Mouse (Mus musculus) thymus, postnatal 0 days (tissue): ENCODE measurements around the gene Cirbp. TPM values are rescaled to one million over a fixed set of nuclear protein-coding genes. Genes with fewer than 3 reads are reported as not detected.

Experiments
- DNase-seq: peaks from one replicate; pipeline ENCODE4 v3.0.0-alpha.2; 2015; ENCODE audit warnings: low spot score
- polyA plus RNA-seq: library from polyadenylated mRNA; unstranded; fragments of >200 nt; fragmentation: Nextera tagmentation; extraction: Ambion mirVana; gene quantifications from 2 replicates; pipeline ENCODE4 v1.2.1, GENCODE M21; 2015

The Cirbp gene
- polyA plus RNA-seq, 1 experiment from 2014 or later, result 376 TPM

DNA sequence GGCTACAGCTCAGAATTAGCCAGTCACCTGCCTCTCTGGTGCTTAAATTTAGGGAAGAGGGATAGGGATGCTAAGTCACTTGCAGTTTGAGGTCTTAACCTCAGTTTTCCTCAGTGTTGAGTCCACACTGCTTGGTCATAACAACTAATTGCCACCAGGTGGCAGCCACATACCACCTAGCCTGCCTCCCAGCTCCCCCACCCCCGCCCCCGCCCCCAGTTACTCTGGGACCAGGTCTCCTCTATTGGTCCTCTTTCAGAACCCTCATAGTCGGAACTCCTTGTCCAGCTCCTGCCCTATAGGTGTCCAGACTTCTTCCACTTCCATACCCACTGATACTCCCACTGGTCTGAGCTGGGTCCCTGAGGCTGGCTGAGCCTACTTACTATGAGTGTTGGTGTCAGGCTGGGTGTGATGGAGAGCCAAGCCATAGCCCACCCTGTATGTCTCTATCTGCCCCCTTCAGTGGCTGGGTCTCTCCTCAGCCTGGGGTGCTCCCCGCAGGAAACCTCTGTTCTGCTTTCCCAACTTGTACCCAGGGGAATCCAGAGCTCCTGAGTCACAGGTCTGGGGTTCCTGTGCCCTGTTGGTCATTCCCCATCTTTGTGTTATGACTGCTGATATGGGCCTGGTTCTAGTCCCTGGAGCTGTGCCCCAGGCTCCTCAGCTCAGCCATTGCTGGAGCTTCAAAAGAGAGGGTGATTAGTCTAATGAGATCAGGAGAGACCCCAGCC lies 9.9 kb downstream of the Cirbp start:
- peak; percentile 62 for DNase-seq

DNA sequence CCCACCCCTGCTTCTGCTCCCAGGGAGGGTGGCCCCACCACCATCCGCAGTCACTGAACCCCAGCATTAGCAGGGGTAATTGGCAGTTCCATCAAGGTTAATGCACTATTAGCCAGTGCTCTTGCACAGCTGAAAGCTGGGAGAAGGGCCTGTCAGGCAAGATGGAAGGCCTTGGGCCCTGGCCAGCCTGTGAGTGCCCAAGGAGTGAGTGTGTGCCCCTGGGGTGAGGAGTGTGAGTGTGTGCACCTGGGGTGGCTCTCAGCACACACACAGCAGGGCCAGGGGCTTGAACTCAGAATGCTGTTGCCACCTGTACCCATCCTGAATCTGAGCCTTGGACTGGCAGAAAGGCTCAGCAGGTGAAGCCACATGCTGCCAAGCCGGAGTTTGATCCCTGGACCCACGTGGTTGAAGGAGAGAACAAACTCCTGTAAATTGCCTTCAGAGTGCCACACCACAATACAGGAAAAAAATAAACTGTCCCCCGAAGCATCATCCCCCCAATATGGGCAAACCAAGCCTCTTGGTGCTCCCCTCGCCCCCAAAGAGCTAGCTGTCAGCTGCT lies 10.6 kb downstream of the Cirbp start:
- DNase-seq, result no peak

DNA sequence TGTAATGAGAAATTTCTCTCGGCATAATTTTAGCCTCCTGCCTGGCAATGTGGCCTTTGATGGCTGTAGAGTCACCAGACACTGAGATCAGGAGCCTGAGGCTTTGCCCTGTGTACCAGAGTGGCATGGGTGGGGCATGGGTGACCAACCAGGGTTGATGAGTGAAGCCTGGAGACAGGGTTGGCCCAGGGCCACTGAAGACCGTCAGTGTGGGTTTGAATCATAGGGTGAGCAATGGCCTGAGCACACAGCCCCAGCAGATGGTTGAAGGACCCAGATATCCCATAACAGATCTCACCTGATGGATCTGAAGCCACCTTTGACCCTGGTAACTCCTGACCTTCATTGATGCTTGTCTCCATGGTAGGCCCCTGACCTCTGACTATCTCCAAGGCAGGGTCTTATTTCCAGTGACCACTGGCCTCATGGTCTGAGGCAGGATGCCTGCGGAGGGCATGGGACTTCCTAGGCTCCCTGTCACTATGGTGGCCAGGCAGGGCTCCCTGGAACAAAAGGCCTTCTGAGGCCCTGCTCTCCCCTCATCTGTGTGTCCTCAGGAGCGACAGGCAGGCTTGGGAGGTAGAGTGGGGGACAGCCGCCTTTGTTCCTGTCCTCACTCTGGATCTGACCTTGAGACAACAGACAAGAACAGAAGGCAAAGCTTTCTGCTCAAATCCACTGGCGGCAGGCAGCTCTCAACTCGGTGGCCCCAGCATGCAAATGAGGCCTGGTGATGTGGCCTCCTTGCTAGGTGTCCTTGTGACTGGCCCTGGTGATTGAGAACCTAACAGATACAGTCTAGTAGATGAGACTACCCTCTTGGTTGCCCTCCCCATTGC lies 11.9 kb downstream of the Cirbp start:
- DNase-seq, result no peak

DNA sequence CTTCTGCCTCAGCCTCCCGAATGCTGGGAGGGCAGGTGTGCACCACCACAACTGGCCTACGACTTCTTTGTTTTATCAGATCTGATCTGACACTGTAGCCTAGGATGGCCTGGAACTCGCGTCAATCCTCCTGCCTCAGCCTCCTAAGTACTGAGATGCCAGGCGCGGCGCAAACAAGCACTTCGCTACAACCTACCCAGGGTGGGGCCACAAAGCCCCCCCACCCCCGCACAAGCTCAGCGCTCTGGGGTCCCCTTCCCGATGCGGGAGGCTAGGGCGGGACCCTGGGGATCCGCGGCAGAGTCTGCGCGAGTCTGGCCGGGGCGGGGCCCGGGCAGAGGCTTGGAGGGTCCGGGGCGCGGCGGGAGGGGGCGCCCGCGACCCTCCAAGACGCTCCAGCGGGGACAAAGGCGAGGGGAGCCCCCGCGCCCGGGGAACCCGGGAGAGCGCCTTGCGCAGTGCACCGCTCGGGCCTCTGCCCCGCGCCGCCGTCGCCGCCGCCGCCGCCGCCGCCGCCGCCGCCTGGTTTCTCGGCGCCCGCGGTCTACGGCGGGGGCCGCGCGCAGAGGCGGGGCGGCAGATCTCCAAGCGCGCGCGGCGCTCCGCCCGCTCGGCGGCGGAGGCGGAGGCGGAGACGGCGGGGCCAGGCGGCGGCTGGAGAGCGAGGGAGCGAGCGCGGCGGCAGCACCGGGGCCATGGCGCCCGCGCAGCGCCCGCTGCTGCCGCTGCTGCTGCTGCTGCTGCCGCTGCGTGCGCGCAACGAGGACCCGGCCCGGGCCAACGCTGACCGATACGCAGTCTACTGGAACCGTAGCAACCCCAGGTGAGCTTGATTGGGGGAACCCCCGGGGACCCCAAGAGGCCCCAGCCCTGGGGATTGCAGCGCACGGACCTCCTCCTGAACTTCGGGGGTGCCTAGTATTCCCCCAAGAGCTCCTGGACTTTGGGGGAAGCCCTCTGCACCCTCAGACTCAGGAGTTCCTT lies 13.6 kb downstream of the Cirbp start, which contains the start of gene Efna2:
Efna2 (plus strand) TSS at position 415 of the 984 bp plus-strand sequence.
- DNase-seq, result peak; percentile 50

DNA sequence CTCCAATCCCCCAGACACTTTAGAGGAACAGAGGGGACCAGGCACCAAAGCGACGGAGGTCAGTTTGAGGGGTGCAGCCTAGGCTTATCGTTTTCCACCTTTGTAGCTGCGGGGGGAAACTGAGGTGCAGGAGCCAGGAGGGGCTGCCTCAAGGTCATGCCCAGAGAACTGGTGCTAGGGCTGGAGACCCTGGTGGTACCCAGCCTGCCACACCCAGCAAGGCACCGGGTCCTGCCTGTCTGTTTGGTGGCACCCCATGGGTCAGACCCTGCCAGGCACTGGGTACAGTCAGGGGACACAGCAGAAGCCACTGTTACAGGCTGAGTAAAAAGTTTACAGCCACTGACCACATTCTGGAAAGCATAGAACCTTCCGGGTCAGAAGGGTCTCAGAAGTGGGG lies 14.5 kb downstream of the Cirbp start:
- no peak for DNase-seq

DNA sequence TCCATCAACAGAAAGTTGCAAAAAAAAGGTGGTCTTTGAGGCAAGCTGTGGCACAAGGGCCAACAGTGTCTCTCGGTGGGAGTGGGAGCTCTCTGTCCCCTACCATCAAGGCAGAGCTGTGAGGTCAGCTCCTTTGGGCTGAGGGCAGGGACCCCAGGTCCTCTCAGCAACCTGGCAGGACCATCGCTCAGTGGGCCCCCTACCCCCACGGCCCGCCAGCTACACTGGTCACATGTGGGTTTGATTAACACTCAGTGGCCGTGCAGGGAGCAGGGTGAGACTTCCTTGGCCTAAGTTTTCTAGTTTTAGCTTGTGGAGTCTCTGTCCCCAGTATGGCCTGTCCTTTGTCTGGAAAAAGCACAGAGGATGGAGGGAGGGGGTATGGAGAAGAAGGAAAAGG lies 15.0 kb downstream of the Cirbp start:
- DNase-seq, result no peak

DNA sequence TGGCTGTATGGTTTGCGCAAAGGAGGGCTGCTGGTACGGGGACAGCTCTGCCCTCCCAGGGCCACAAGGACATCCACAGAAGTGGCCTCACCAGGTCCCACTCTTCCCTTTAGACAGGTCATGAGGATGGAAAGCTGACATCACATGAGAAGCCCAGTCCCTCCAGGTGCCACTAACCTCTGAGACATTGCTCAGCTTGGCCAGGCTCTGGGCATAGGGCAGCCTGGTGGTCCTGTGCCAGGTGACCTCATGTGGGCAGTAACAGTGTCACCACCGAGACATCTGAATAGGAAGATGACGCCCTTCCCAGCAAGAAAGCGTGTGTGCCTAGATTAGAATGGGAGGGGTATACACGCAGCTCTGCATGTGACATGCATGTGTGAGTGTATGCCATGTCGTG lies 16.8 kb downstream of the Cirbp start:
- no peak for DNase-seq

DNA sequence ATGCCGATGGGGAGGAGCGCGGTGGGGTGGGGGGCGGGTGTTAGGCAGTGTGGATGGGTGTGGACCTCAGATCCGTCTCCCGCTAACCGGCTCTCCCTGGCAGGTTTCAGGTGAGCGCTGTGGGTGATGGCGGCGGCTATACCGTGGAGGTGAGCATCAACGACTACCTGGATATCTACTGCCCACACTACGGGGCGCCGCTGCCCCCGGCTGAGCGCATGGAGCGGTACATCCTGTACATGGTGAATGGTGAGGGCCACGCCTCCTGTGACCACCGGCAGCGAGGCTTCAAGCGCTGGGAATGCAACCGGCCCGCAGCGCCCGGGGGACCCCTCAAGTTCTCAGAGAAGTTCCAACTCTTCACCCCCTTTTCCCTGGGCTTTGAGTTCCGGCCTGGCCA lies 20.9 kb downstream of the Cirbp start:
- no peak for DNase-seq

DNA sequence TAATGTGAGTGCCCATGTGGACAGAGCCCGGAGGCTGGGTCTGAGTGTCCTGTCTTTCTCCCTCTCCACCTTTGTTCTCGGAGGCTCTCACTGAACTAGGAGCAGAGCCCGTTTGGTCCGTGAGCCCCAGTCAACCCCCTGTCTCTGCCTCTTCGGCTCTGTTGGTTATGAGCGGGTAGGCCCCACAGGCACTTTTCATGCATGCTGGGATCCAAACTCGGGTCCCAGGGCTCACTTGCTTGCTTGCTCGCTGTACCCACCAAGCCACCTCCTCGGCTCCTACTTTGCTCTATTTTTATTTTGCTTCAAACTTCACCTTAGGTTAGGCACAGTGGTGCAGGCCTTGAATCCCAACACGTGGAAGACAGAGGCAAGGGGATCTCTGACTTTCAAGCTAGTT lies 22.0 kb downstream of the Cirbp start:
- DNase-seq, result no peak

DNA sequence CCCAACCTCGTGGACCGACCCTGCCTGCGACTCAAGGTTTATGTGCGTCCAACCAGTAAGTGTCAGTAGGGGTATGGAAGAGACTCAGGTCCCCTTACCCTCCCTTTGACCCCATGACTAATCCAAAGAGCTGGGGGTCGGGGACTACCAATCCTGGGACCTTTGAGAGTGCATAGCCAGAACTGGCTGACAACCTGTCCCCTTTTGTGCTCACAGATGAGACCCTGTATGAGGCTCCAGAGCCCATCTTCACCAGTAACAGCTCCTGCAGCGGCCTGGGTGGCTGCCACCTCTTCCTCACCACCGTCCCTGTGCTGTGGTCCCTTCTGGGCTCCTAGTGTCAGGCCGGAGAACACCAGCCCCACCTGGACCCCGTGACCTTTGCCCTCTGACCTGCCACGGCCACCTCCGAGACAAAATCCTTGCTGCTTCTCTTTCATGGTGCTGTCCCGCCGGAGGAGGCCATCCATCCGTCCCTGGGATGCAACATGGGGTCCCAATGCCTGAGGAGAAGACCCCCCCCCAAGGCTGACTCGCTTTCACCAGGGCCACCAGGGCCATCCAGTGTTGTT lies 22.8 kb downstream of the Cirbp start:
- DNase-seq, result no peak

DNA sequence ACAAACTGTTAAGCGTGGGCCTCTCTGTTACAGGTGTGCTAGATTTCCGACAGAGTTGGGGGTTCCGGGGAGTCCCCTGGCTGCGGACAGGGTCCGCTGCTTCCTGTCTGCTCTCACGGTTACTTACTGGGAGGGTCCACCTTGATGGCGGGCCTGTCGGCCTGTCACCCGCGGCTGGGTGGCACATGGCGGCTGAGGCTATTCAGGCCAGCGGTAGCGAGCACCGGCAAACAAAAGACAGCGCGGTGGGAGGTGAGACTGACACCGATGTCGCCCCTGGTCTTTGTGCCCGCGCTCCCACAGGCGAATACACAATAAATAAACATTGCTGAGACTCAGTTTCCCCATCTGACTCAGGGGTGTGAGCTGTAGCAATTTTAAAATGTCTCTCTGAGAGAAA lies 24.2 kb downstream of the Cirbp start:
- DNase-seq, result no peak

DNA sequence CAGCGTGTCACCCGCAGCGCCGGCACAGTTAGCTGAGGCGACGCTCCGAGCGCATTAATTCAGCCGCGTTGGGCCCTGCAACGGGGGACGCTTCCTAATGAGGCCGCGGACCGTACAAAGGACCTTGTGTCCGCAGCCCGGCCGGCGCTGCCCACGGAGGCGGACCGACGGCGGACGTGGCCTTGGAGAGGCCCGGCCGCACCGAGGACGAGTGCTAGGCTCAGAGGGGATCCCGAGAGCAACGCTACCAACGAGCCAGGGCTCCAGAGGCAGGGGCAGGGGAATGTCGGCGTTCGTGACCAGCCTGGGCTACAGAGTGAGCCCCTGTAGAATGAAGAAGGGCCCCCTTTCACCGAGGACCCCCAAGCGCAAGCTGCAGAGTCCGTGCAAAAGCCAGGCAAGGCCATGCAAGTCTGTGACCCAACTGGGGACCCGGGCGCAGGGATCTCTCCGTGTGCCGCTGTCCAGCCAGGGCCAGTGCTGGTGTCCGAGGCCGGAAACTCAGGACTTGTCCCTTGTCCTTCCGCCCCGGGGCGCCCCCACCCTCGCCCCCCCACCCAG lies 24.8 kb downstream of the Cirbp start:
- DNase-seq, result no peak

DNA sequence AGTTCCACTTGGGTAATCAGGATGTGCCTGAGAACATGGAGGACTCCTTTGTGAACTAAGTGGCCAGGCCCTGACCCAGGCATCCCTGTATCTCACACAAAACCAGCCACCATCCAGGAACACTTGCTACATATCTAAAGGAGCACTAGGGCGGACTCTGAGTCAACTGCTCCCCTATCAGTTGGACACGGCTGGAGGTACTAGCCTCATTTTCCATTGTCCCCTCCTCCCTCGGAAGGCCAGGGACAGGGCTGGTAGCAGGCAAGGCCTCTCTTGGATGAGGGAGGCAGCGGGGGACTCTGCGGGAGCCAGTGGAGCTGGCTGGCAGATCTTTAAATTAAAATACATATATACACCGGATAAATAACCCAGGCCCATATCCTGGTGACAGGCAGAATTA lies 28.2 kb downstream of the Cirbp start:
- DNase-seq, result no peak

DNA sequence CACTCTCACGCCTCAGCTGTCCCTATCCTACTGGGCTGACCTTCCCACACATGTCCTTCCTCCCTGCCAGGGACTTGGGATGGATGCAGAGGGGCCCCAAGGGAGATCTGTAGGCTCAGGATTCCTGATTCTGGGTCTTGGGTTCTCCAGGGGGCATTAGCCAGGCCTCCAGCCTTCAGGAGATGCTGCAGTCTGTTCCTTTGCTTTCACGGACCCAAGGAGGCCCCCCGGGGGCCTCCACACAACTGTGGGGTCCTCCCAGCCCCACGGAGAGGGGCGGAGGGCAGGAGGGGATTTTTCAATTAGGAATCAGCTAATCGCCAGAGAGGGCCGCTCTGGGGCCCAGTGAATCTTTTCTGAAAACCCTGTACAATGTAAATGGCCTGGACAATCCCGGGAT lies 28.7 kb downstream of the Cirbp start:
- DNase-seq, result no peak

DNA sequence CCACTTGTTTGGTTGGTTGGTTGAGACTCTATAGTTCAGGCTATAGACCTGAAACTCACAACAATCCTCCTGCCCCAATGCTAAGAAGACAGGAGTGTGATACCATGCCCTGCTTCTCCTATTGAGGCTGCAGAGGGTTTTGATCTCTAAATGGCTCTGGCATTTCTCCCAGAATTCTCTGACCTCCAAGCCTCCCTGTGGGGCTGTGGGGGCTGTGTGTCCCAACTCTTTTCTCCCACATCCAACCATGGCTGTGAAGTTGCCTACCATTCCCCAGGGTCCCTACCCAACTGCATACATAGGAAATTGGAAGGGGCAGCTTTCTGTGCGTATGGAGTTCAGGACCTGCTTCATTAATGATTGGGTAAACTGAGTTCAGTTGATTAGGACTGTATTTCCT lies 30.4 kb downstream of the Cirbp start:
- DNase-seq, result no peak

DNA sequence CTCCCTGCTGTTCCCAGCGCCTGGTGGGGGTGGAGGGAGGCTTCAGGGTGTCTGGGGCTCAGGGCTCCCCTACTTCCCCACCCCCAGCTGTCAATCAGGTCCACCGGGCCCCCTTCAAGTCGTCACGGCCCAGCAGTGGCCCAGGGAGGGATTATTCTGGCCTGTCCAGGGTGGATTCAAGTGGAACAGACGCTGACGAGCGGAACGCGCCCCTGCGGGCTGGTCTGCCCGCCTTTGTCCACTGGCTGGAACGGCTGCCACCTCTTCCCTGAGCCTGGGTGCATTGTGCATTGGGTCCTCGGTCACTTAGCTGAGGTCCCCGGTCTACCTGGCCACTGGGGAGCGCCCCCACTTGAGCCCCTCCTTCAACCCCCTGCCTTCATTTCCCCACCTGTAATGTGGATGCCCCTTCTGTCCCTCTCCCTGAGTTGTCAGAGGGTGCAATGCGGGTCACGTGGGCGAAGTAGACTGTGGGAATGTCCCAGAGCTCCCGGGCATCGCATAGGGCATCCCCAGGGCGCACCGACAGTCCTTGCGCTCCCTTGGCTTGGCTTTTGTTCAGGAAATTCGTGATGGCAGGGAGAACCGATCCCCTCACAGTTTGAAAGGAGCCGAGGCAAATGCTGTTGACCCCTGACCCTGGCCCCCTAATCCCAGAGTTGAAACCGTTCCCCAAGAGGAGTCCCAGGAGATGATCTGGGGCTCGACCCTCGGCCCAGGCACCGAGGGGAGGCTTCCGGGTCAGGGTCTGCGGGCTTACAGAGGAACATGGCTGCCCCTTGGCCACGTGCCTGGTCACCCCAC lies 31.2 kb downstream of the Cirbp start:
- DNase-seq, result no peak

DNA sequence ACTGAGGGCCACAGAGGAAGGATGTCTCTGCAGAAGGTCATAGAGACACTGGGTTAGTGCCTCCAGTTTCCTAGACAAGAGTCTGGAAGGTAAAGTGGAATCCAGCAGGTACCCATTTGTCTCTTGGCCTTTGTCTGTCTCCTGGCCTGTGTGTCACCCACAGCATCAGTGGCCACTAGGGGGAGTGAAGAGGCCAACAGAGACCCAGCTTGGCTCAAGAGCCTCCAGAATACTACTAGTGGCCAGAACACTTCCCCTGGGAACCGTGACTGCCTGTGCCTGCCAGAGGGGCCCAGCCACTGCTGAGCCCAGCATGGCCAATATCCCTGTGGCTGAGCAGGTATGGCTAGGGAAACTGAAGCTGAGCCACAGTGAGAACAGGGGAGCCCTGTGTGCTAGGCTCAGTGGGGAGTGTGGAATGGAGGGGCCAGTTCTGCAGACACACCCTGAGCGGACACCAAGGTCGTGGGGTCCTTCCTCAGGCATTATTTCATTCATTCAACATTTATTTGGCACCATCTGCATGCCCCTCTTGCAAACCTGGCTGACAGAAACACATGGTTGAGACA lies 33.7 kb downstream of the Cirbp start:
- DNase-seq, result peak; percentile 80

DNA sequence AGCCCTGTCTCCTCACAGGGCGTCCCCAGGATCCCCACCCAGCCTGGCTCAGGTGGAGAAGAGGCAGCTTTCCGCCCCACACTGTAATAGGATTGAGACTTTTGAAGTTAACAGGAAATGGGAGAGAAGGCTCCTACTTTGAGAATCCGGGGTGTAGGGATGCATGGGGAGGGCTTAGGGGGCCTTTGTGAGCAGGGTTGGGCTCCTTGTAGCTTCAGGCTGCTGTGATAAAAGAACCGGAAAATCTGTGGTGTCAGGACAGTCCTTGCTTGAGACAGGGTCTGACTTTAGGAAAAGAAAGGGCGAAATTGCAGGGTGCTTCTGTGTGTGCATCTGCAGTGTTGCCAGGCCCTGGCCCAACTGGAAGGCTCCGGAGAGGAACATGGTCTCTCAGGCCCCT lies 34.7 kb downstream of the Cirbp start:
- DNase-seq, result no peak

DNA sequence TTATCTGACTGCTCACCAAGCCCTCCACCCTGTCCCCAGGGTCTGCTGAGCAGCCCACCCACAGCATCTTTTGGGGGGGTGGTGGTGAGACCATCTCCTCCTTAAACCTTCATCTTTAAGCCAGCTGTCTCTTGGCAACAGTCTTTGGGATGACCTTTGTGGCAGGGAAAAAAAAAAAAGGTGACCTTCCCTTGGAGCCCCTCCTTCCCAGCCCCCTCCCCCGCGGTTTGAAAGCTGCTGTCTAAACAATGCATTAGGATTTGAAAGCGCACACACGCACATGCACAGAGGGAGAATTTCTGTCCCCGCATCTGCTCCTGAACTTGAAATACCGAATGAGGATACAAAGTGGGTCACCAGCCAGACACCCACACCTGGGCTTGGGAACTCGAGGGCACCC lies 38.3 kb downstream of the Cirbp start:
- no peak for DNase-seq
